Mouse (Mus musculus): ENCODE data around the gene Abcb4. TPM values are rescaled to one million over a fixed set of nuclear protein-coding genes. Genes with fewer than 3 reads are reported as not detected.
A peak's percentile ranks its signal among the peaks of the same experiment; 100 is the strongest.
"Not testable (repeated sequence)": the region's sequence is repeated elsewhere in the genome, so short reads cannot be mapped to it uniquely, and the experiment has no call there.

Abcb4 gene
- polyA plus RNA-seq (2012; fragmentation: generic; extraction: Trizol), result 0.04 TPM

DNA sequence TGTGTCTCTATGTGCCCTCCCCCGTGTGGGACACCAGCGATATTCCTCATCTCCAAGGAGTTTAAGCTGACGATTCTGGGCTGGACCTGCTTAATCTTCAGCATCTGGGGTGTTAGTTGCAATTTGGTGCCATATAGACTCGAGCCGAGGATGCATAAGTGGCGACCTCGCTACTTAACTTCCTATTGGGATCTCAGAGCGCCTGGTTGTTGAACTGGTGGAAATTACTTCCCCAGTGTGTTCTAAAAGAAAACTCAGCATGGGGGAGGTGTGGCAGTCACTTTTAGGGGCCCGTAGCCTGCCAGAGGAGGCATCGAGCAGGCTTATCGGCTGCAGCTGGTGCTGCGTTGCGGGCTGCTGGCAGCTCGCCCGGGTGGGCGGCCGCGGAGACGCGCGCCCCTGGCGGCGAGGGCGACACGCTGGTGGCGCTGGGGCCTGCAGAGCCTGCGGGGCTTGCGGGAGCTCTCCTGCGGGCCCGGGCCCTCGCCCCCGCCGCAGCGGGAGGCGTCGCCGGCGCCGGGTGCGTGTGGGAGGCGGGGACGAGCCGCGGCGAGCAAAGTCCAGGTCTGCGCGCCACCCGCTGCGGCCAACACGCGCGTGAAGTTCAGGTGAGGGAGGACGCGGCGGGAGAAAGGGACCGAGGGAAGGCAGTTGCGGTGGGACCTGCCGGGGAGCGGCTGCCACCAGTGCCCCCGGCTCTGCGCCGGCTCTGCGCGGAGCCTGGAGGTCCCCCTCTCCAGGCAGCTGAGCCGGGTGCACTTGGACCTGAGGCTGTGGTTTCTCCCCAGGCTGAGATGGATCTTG is at the start of gene Abcb4:
Gene Abcb4 (plus strand): TSS at position 418 of the 804 bp plus-strand sequence.
- no peaks in the 10 kb centered on the region for H3K79me2 ChIP-seq (ENCODE audit: control insufficient read depth, insufficient read depth)
- no peak for TF ChIP-seq MAX (IDR thresholded peaks at IDR 0.05; ENCODE audit: low read depth)
- TF ChIP-seq CEBPB (IDR thresholded peaks at IDR 0.05; ENCODE audit: insufficient read depth, poor library complexity, severe bottlenecking), result no peak
- no peak for TF ChIP-seq REST (IDR thresholded peaks at IDR 0.05; ENCODE audit: insufficient read depth, insufficient read length)
- no peak for TF ChIP-seq USF1 (IDR thresholded peaks at IDR 0.05; ENCODE audit: low read depth)
- peak in 2 of 3 experiments; percentile 33 to 72 for TF ChIP-seq MYOD1 (IDR thresholded peaks at IDR 0.05; ENCODE audit: control insufficient read depth in 1 of 3, insufficient read length in 2 of 3, low read depth in 2 of 3)
- no peak for TF ChIP-seq E2F4 (IDR thresholded peaks at IDR 0.05; ENCODE audit: insufficient read depth)
- TF ChIP-seq POLR2A (IDR thresholded peaks at IDR 0.05; ENCODE audit: insufficient read length, low read depth), result no peak
- peak in 1 of 3 experiments; percentile 47 for TF ChIP-seq MYOG (IDR thresholded peaks at IDR 0.05; ENCODE audit: control insufficient read depth in 1 of 3, insufficient read depth in 1 of 3, insufficient read length in 2 of 3, low read depth in 2 of 3)
- TF ChIP-seq TCF3 (IDR thresholded peaks at IDR 0.05; ENCODE audit: insufficient read length, low read depth), result no peak
- no peak for TF ChIP-seq TCF12 (IDR thresholded peaks at IDR 0.05; ENCODE audit: insufficient read depth, poor library complexity, severe bottlenecking)
- no peak for TF ChIP-seq SRF (IDR thresholded peaks at IDR 0.05; ENCODE audit: control insufficient read depth, insufficient read length, low read depth)
- TF ChIP-seq POLR2AphosphoS2 (IDR thresholded peaks at IDR 0.05; ENCODE audit: insufficient read length, low read depth), result no peak
- H3K27me3 ChIP-seq (ENCODE audit: control insufficient read depth, insufficient read depth, insufficient read length), result no peaks in the 10 kb centered on the region
- H3K36me3 ChIP-seq (ENCODE audit: control insufficient read depth, insufficient read depth), result no peaks in the 10 kb centered on the region
- peak within 1 kb of the TSS; percentile 19 for H3ac ChIP-seq (ENCODE audit: control insufficient read depth, insufficient read length)
- no peak within 1 kb of the TSS for H3K4me3 ChIP-seq
- H3K4me2 ChIP-seq (ENCODE audit: low read depth), result peak within 1 kb of the TSS; percentile 61

DNA sequence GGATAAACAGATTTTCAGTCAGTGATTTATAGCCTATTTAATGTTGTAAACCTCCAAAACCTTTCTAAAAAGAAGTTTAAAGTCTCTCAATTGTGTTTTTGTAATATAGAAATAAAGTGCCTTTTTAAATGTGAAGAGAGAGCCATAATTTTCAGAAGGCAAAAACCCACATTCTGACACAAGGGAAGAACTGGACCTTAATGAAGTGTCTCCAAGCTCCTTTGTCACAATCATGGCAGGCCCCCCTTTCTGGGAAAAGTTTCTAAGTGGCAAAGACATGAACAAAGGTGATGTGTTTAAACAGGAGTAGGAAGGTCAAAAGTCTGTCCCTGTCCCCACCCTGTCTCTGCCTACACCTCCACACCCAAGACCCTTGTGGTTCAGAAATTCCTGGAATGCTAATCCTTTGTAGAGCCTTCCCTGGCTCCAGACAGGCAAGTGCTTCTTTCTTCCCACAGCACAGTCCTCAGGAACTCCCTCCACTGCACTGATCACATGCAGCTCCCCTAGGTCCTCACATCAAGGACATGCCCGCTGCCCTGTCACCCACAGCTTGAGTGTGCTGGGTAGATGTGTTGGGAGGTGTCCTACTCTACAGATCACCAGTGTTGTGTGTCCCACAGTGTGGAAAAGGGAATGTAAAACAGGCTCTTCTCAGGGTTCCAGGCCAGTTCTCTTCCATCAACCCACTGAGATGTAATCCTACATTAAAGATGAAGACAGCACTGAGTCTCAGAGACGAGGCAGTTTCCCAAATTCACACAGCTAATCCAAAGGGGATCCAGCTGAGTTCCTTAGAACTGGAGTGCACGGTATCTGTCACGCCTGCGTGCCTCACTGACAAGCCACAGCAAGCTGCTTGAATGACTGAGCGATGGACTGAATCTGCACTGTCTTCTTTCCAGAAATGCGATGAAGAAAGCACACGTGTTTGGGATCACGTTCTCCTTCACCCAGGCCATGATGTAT is 44.6 kb upstream of the Abcb4 start:
- not testable (repeated sequence) for H3K4me2 ChIP-seq (ENCODE audit: low read depth); H3K36me3 ChIP-seq (ENCODE audit: control insufficient read depth, insufficient read depth); H3K27me3 ChIP-seq (ENCODE audit: control insufficient read depth, insufficient read depth, insufficient read length); H3ac ChIP-seq (ENCODE audit: control insufficient read depth, insufficient read length); H3K79me2 ChIP-seq (ENCODE audit: control insufficient read depth, insufficient read depth); H3K4me3 ChIP-seq

DNA sequence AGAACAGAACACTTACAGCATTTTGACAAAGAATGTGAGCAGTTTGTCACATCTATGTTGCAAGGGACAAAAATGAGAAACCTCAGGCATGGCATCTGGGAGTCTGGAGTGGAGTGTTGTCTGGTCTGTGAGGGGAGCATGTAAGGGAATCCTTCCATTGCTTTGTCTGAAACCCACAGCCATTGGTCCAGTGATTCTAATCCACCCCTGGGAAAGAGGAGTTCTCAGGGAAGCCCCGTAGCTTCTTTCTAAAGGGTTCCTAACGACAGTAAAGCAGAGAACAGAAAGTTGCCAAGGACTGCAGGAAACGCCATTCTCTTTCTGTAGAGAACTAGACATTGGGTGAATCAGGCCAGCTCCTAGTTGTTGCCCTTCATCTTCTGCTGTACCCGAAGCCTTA is 42.7 kb upstream of the Abcb4 start:
- Histone ChIP-seq H3K4me2 (ENCODE audit: low read depth) (no peak overlapping the region), H3K79me2 (ENCODE audit: control insufficient read depth, insufficient read depth) (no peaks in the 10 kb centered on the region), H3ac (ENCODE audit: control insufficient read depth, insufficient read length) (no peak overlapping the region), H3K27me3 (ENCODE audit: control insufficient read depth, insufficient read depth, insufficient read length) (no peaks in the 10 kb centered on the region), H3K36me3 (ENCODE audit: control insufficient read depth, insufficient read depth) (no peaks in the 10 kb centered on the region), H3K4me3 (no peak overlapping the region)
- TF ChIP-seq REST (IDR thresholded peaks at IDR 0.05; ENCODE audit: insufficient read depth, insufficient read length) (no peak), SRF (IDR thresholded peaks at IDR 0.05; ENCODE audit: control insufficient read depth, insufficient read length, low read depth) (no peak), MAX (IDR thresholded peaks at IDR 0.05; ENCODE audit: low read depth) (no peak), E2F4 (IDR thresholded peaks at IDR 0.05; ENCODE audit: insufficient read depth) (no peak), MYOG (IDR thresholded peaks at IDR 0.05; ENCODE audit: control insufficient read depth in 1 of 3, insufficient read depth in 1 of 3, insufficient read length in 2 of 3, low read depth in 2 of 3) (no peak), POLR2AphosphoS2 (IDR thresholded peaks at IDR 0.05; ENCODE audit: insufficient read length, low read depth) (no peak), USF1 (IDR thresholded peaks at IDR 0.05; ENCODE audit: low read depth) (no peak), TCF3 (IDR thresholded peaks at IDR 0.05; ENCODE audit: insufficient read length, low read depth) (no peak), CEBPB (IDR thresholded peaks at IDR 0.05; ENCODE audit: insufficient read depth, poor library complexity, severe bottlenecking) (no peak), POLR2A (IDR thresholded peaks at IDR 0.05; ENCODE audit: insufficient read length, low read depth) (no peak), TCF12 (IDR thresholded peaks at IDR 0.05; ENCODE audit: insufficient read depth, poor library complexity, severe bottlenecking) (no peak)

DNA sequence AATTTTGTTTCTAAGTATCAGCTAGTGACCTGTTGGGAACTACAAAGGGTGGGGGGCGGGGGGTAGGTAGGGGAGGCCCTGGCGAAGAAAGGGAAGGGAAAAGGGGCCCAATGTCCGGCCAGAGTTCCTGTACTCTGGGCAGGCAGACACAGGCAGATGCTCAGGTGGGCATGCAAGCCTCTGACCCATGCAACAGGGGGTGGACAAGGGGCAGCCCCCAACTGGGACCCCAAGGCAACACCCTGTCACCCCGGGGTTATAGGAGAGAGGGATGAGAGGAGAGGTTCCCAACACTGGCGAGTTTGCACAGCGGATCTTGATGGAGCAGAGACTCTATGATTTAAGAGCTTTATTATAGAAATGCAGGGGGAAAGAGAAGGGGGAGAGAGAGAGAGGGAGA is 36.3 kb upstream of the Abcb4 start:
- Histone ChIP-seq H3ac (ENCODE audit: control insufficient read depth, insufficient read length) (no peak overlapping the region), H3K36me3 (ENCODE audit: control insufficient read depth, insufficient read depth) (no peaks in the 10 kb centered on the region), H3K4me3 (no peak overlapping the region), H3K4me2 (ENCODE audit: low read depth) (no peak overlapping the region), H3K79me2 (ENCODE audit: control insufficient read depth, insufficient read depth) (no peaks in the 10 kb centered on the region), H3K27me3 (ENCODE audit: control insufficient read depth, insufficient read depth, insufficient read length) (no peaks in the 10 kb centered on the region)
- TF ChIP-seq POLR2A (IDR thresholded peaks at IDR 0.05; ENCODE audit: insufficient read length, low read depth) (no peak), TCF12 (IDR thresholded peaks at IDR 0.05; ENCODE audit: insufficient read depth, poor library complexity, severe bottlenecking) (no peak), CEBPB (IDR thresholded peaks at IDR 0.05; ENCODE audit: insufficient read depth, poor library complexity, severe bottlenecking) (no peak), REST (IDR thresholded peaks at IDR 0.05; ENCODE audit: insufficient read depth, insufficient read length) (no peak), POLR2AphosphoS2 (IDR thresholded peaks at IDR 0.05; ENCODE audit: insufficient read length, low read depth) (no peak), MAX (IDR thresholded peaks at IDR 0.05; ENCODE audit: low read depth) (no peak), USF1 (IDR thresholded peaks at IDR 0.05; ENCODE audit: low read depth) (no peak), MYOG (IDR thresholded peaks at IDR 0.05; ENCODE audit: control insufficient read depth in 1 of 3, insufficient read depth in 1 of 3, insufficient read length in 2 of 3, low read depth in 2 of 3) (no peak), MYOD1 (IDR thresholded peaks at IDR 0.05; ENCODE audit: control insufficient read depth in 1 of 3, insufficient read length in 2 of 3, low read depth in 2 of 3) (no peak), TCF3 (IDR thresholded peaks at IDR 0.05; ENCODE audit: insufficient read length, low read depth) (no peak)

Measured in myocyte (in vitro differentiated cells).